Mouse (Mus musculus) MEL (cell line): Measurements from ENCODE around the gene Tshz2. TPM values are rescaled to one million over a fixed set of nuclear protein-coding genes. Genes with fewer than 3 reads are reported as not detected.

ENCODE experiments used
- DNase-seq: peaks from one replicate; pipeline ENCODE4 v3.0.0; 2011; ENCODE audit warnings: low read depth, low spot score
- H3K27ac ChIP-seq: 2 replicates; pipeline ENCODE4 v1.5.1; 2012; ENCODE audit warnings: low read depth, mild to moderate bottlenecking, control low read depth, low read length, moderate library complexity; ENCODE audit not compliant: control insufficient read depth
- H3K27me3 ChIP-seq, 2 experiments: fragments of 150-350 bp in 1 of 2; sonication (generic) in 1 of 2; 2 replicates each; pipeline ENCODE4 v1.6.1; 2012; ENCODE audit warnings: low read length in 2 of 2, mild to moderate bottlenecking in 2 of 2, improper control_type of control experiment in 1 of 2, moderate library complexity in 1 of 2; ENCODE audit not compliant: insufficient read depth in 2 of 2, control insufficient read depth in 1 of 2
- H3K36me3 ChIP-seq, 2 experiments: 2 replicates each; pipeline ENCODE4 v1.6.1; 2012 to 2014; ENCODE audit warnings: low read length in 2 of 2, improper control_type of control experiment in 1 of 2, inconsistent platforms in 1 of 2, mild to moderate bottlenecking in 1 of 2; ENCODE audit not compliant: insufficient read depth in 2 of 2, control insufficient read depth in 1 of 2
- H3K4me1 ChIP-seq, 2 experiments: fragments of 150-350 bp in 1 of 2; sonication (generic) in 1 of 2; 2 replicates each; pipeline ENCODE4 v1.6.1; 2012; ENCODE audit warnings: low read length in 2 of 2, improper control_type of control experiment in 1 of 2, mild to moderate bottlenecking in 1 of 2; ENCODE audit not compliant: insufficient read depth in 2 of 2, control insufficient read depth in 1 of 2
- H3K4me3 ChIP-seq, 2 experiments: fragments of 150-350 bp in 1 of 2; sonication (generic) in 1 of 2; 2 replicates each; pipeline ENCODE4 v1.5.1; 2012; ENCODE audit warnings: low read depth in 2 of 2, low read length in 2 of 2, mild to moderate bottlenecking in 2 of 2, moderate library complexity in 2 of 2, control low read depth in 1 of 2, improper control_type of control experiment in 1 of 2; ENCODE audit not compliant: control insufficient read depth in 1 of 2, insufficient read depth in 1 of 2
- H3K79me2 ChIP-seq: 2 replicates; pipeline ENCODE4 v1.6.1; 2012; ENCODE audit warnings: mild to moderate bottlenecking, low read length, moderate library complexity; ENCODE audit not compliant: control insufficient read depth, poor library complexity, insufficient read depth
- H3K9ac ChIP-seq: 2 replicates; pipeline ENCODE4 v1.6.1; 2012; ENCODE audit warnings: low read depth, mild to moderate bottlenecking, control low read depth, low read length, moderate library complexity; ENCODE audit not compliant: control insufficient read depth, poor library complexity, severe bottlenecking
- H3K9me3 ChIP-seq: fragments of 150-350 bp; sonication (generic); replicated peaks from 2 replicates; pipeline ENCODE4 v1.6.1; 2012; ENCODE audit warnings: mild to moderate bottlenecking, low read length, improper control_type of control experiment, moderate library complexity; ENCODE audit not compliant: insufficient read depth
- BHLHE40 ChIP-seq: IDR thresholded peaks from 2 replicates; pipeline ENCODE4 v1.6.1; 2012; ENCODE audit warnings: low read depth, mild to moderate bottlenecking, inconsistent platforms, low read length, improper control_type of control experiment, borderline replicate concordance
- CHD1 ChIP-seq: IDR thresholded peaks from 2 replicates; pipeline ENCODE4 v1.6.1; 2012; ENCODE audit warnings: low read depth, mild to moderate bottlenecking, inconsistent platforms, low read length, improper control_type of control experiment
- E2F4 ChIP-seq: IDR thresholded peaks from 2 replicates; pipeline ENCODE4 v1.6.1; 2011; ENCODE audit warnings: low read depth, low read length, improper control_type of control experiment, borderline replicate concordance
- EP300 ChIP-seq, 2 experiments: IDR thresholded peaks; 2 replicates each; pipeline ENCODE4 v1.6.1; 2011; ENCODE audit warnings: improper control_type of control experiment in 2 of 2, low read length in 2 of 2, low read depth in 1 of 2, mild to moderate bottlenecking in 1 of 2
- ETS1 ChIP-seq: IDR thresholded peaks from 2 replicates; pipeline ENCODE4 v1.6.1; 2012; ENCODE audit warnings: low read depth, mild to moderate bottlenecking, inconsistent platforms, low read length, improper control_type of control experiment, moderate library complexity
- GABPA ChIP-seq: IDR thresholded peaks from 2 replicates; pipeline ENCODE4 v1.6.1; 2012; ENCODE audit warnings: low read depth, mild to moderate bottlenecking, inconsistent platforms, low read length, improper control_type of control experiment, moderate library complexity
- MAFK ChIP-seq: IDR thresholded peaks from 2 replicates; pipeline ENCODE4 v1.6.1; 2011; ENCODE audit warnings: low read depth, mild to moderate bottlenecking, low read length, improper control_type of control experiment, borderline replicate concordance
- MEF2A ChIP-seq: IDR thresholded peaks from 2 replicates; pipeline ENCODE4 v1.6.1; 2014; ENCODE audit warnings: low read depth, mild to moderate bottlenecking, inconsistent platforms, low read length, improper control_type of control experiment; ENCODE audit not compliant: poor library complexity, insufficient replicate concordance, severe bottlenecking; ENCODE audit errors: extremely low read depth
- MXI1 ChIP-seq: IDR thresholded peaks from 2 replicates; pipeline ENCODE4 v1.6.1; 2011; ENCODE audit warnings: mild to moderate bottlenecking, low read depth, low read length, improper control_type of control experiment
- MYB ChIP-seq: IDR thresholded peaks from 2 replicates; pipeline ENCODE4 v1.6.1; 2011; ENCODE audit warnings: mild to moderate bottlenecking, low read depth, low read length, improper control_type of control experiment
- MYC ChIP-seq: IDR thresholded peaks from 2 replicates; pipeline ENCODE4 v1.6.1; 2011; ENCODE audit warnings: low read depth, mild to moderate bottlenecking, low read length, improper control_type of control experiment, moderate library complexity
- POLR2A ChIP-seq, 2 experiments: IDR thresholded peaks; 2 replicates each; pipeline ENCODE4 v1.6.1; 2011 to 2012; ENCODE audit warnings: low read length in 2 of 2, mild to moderate bottlenecking in 2 of 2, control low read depth in 1 of 2, improper control_type of control experiment in 1 of 2, low read depth in 1 of 2, moderate library complexity in 1 of 2; ENCODE audit not compliant: control insufficient read depth in 1 of 2, insufficient read depth in 1 of 2, poor library complexity in 1 of 2
- RAD21 ChIP-seq: IDR thresholded peaks from 2 replicates; pipeline ENCODE4 v1.6.1; 2011; ENCODE audit warnings: mild to moderate bottlenecking, low read depth, low read length, improper control_type of control experiment
- RCOR1 ChIP-seq: IDR thresholded peaks from 2 replicates; pipeline ENCODE4 v1.6.1; 2012; ENCODE audit warnings: low read depth, mild to moderate bottlenecking, inconsistent platforms, low read length, improper control_type of control experiment
- SMC3 ChIP-seq: IDR thresholded peaks from 2 replicates; pipeline ENCODE4 v1.6.1; 2011; ENCODE audit warnings: low read depth, low read length, improper control_type of control experiment
- TAL1 ChIP-seq: IDR thresholded peaks from 2 replicates; pipeline ENCODE4 v1.6.1; 2012; ENCODE audit warnings: mild to moderate bottlenecking, inconsistent platforms, low read length, moderate library complexity, mixed read lengths
- TBP ChIP-seq: IDR thresholded peaks from 2 replicates; pipeline ENCODE4 v1.8.0; 2011; ENCODE audit warnings: low read depth, low read length, improper control_type of control experiment
- UBTF ChIP-seq: IDR thresholded peaks from 2 replicates; pipeline ENCODE4 v1.6.1; 2012; ENCODE audit warnings: low read depth, mild to moderate bottlenecking, inconsistent platforms, low read length, improper control_type of control experiment, moderate library complexity, borderline replicate concordance; ENCODE audit not compliant: insufficient read depth
- ZC3H11A ChIP-seq: IDR thresholded peaks from 2 replicates; pipeline ENCODE4 v1.6.1; 2012; ENCODE audit warnings: low read depth, mild to moderate bottlenecking, inconsistent platforms, low read length, improper control_type of control experiment
- ZKSCAN1 ChIP-seq: IDR thresholded peaks from 2 replicates; pipeline ENCODE4 v1.6.1; 2012; ENCODE audit warnings: low read depth, mild to moderate bottlenecking, inconsistent platforms, low read length, improper control_type of control experiment, moderate library complexity
- polyA plus RNA-seq, 2 experiments: library from polyadenylated mRNA; stranded (reverse) in 1 of 2; unstranded in 1 of 2; fragments of >175 nt in 1 of 2; fragments of >200 nt in 1 of 2; gene quantifications; 2 replicates each; pipeline versions ENCODE4 v1.2.1 to v1.2.4; 2012; ENCODE audit warnings: low replicate concordance in 2 of 2, low read depth in 1 of 2; ENCODE audit not compliant: insufficient read length in 2 of 2, insufficient read depth in 1 of 2, missing spikeins in 1 of 2
- total RNA-seq: library from RNA; depleted of rRNA; stranded (reverse); fragments of 300-350 nt; gene quantifications from 2 replicates; pipeline ENCODE4 v1.2.3, GENCODE M21; 2012

Gene Tshz2
- total and polyA plus RNA-seq, 3 experiments: not detected

DNA sequence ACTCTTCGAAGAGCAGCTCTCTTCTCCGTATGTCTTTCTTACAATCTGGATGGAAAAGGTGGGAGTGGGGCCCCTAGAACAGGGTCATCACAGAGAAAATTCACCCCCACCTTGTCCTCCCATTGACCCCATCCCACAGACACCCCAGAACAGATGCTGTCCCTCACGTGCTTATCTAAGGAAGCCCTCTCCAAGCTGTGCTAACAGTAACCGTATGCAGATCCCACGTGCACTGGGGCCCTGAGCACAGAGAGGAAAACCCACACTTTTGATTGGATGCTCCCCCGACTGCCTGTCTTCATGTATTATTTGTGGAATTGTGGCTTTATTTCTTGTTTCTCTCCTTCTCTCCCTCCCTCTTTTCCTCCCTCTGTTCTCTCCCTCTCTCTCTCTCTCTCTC lies 229.9 kb downstream of the Tshz2 start:
- Histone ChIP-seq H3K36me3 (no peaks in the 10 kb centered on the region), H3K4me1 (no peaks in the 10 kb centered on the region), H3K4me3 (no peak overlapping the region), H3K79me2 (no peaks in the 10 kb centered on the region), H3K9ac (no peak overlapping the region), H3K27me3 (no peaks in the 10 kb centered on the region), H3K9me3 (no peaks in the 10 kb centered on the region), H3K27ac (no peak overlapping the region)
- DNase-seq: no peak
- TF ChIP-seq ZKSCAN1 (no peak), CHD1 (no peak), ZC3H11A (no peak), MAFK (no peak), MEF2A (no peak), GABPA (no peak), MYC (no peak), RAD21 (no peak), ETS1 (no peak), EP300 (IDR thresholded peaks at IDR 0.05; ENCODE audit: low read depth in 1 of 2, low read length in 2 of 2) (no peak), RCOR1 (no peak), SMC3 (no peak), MYB (no peak)

DNA sequence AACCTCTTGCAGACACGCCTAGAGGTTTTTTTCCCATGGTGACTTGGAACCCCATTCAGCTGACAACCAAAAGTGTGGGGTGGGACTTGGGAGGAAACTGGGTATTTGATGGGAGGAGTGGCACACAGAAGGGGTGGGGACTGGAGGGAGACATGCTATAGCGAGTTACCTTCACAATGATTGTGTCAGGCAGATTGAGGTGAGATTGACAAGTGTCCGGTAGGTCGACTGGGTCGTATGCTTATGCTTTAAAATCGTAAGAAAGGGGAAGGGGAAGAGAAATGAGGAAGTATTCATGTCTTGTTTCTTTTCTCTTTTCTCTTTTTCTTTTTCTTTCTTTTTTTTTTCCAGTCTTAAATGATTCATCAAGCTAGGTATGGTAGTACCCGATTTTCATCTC lies 236.7 kb downstream of the Tshz2 start:
- no peaks in the 10 kb centered on the region for H3K79me2 ChIP-seq
- H3K9ac ChIP-seq: no peak overlapping the region
- TF ChIP-seq RAD21 (no peak), UBTF (no peak), E2F4 (no peak), MXI1 (no peak), ETS1 (no peak), TBP (no peak), TAL1 (no peak), GABPA (no peak), POLR2A (IDR thresholded peaks at IDR 0.05; ENCODE audit: control insufficient read depth in 1 of 2, insufficient read depth in 1 of 2, low read depth in 1 of 2, low read length in 2 of 2, poor library complexity in 1 of 2) (no peak), BHLHE40 (no peak)
- H3K4me1 ChIP-seq: no peaks in the 10 kb centered on the region
- no peaks in the 10 kb centered on the region for H3K27me3 ChIP-seq
- no peak for DNase-seq
- no peak overlapping the region for H3K4me3 ChIP-seq
- no peaks in the 10 kb centered on the region for H3K9me3 ChIP-seq
- no peak overlapping the region for H3K27ac ChIP-seq
- no peaks in the 10 kb centered on the region for H3K36me3 ChIP-seq
